Mouse (Mus musculus) stomach, postnatal 0 days (tissue): ENCODE results near the gene Pilra. TPM values are rescaled to one million over a fixed set of nuclear protein-coding genes. Genes with fewer than 3 reads are reported as not detected.
A peak's percentile ranks its signal among the peaks of the same experiment; 100 is the strongest.

Experiments
- ATAC-seq: fragments of 200-750 bp; cut with Nextera tagmentation; 2 replicates; pipeline ENCODE4 v1.8.0; 2017; ENCODE audit not compliant: low FRiP score, low TSS enrichment
- DNase-seq: peaks from one replicate; pipeline ENCODE4 v3.0.0-alpha.2; 2016; ENCODE audit warnings: low spot score
- H3K27ac ChIP-seq: fragments of 300-500 bp; sonication (generic); replicated peaks from 2 replicates; pipeline ENCODE4 v1.5.1; 2014; ENCODE audit warnings: mild to moderate bottlenecking, control low read depth
- H3K27me3 ChIP-seq: fragments of 300-500 bp; sonication (generic); 2 replicates; pipeline ENCODE4 v1.6.1; 2014; ENCODE audit warnings: low read length; ENCODE audit not compliant: control insufficient read depth, insufficient read depth
- H3K36me3 ChIP-seq: fragments of 300-500 bp; sonication (generic); 2 replicates; pipeline ENCODE4 v1.6.1; 2014; ENCODE audit warnings: low read length, mixed read lengths; ENCODE audit not compliant: control insufficient read depth, insufficient read depth
- H3K4me1 ChIP-seq: fragments of 300-500 bp; sonication (generic); replicated peaks from 2 replicates; pipeline ENCODE4 v1.6.1; 2014; ENCODE audit warnings: antibody characterized with exemption; ENCODE audit not compliant: control insufficient read depth, insufficient read depth
- H3K4me2 ChIP-seq: fragments of 300-500 bp; sonication (generic); replicated peaks from 2 replicates; pipeline ENCODE4 v1.6.1; 2014; ENCODE audit warnings: low read depth, mild to moderate bottlenecking, control low read depth, moderate library complexity
- H3K4me3 ChIP-seq: fragments of 300-500 bp; sonication (generic); 2 replicates; pipeline ENCODE4 v1.5.1; 2014; ENCODE audit warnings: low read depth, low read length, control low read depth
- H3K9ac ChIP-seq: fragments of 300-500 bp; sonication (generic); 2 replicates; pipeline ENCODE4 v1.6.1; 2014; ENCODE audit warnings: mild to moderate bottlenecking, low read length, control low read depth, mixed read lengths
- H3K9me3 ChIP-seq: fragments of 300-500 bp; sonication (generic); 2 replicates; pipeline ENCODE4 v1.6.1; 2016; ENCODE audit warnings: low read length; ENCODE audit not compliant: control insufficient read depth
- CTCF ChIP-seq: IDR thresholded peaks from 2 replicates; pipeline ENCODE4 v1.5.1; 2016; ENCODE audit warnings: antibody characterized with exemption, low read depth, mild to moderate bottlenecking, moderate library complexity
- EP300 ChIP-seq: optimal IDR thresholded peaks from 2 replicates; pipeline ENCODE3; 2016; ENCODE audit warnings: antibody characterized with exemption
- whole genome bisulfite sequencing: fragments of 180-500 bp; shearing (Covaris S2); extraction: QIAGEN DNeasy Blood & Tissue Kit; methylation state at CpG from one replicate; pipeline ENCODE4 v1.1.7; 2014; 5-methylcytosine and 5-hydroxymethylcytosine counted together
- polyA plus RNA-seq: library from polyadenylated mRNA; unstranded; fragments of >200 nt; fragmentation: Nextera tagmentation; extraction: Ambion mirVana; gene quantifications from 2 replicates; pipeline ENCODE4 v1.2.1, GENCODE M21; 2015

Pilra gene
- polyA plus RNA-seq, 1 experiment from 2014 or later: 0.64 TPM

DNA sequence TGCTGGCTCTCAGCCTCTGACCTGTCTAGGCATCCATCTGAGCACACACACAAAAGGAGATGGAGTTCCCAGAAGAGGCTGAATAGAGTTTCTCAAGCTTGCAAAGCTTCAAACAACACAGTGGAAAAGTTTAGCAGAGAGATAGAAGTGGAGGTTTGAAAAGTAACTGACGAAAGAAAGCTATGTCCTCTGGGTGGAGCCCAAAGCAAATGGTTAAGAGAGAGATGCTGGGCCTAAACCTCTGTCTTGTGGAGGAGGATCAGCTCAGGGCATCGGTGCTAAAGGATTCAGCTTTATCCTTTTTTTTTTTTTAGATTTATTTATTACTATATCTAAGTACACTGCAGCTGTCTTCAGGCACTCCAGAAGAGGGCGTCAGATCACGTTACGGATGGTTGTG lies 27.8 kb downstream of the Pilra start:
- Histone ChIP-seq H3K27ac (no peak overlapping the region), H3K36me3 (no peaks in the 10 kb centered on the region), H3K27me3 (no peaks in the 10 kb centered on the region), H3K4me3 (no peak overlapping the region), H3K9me3 (no peaks in the 10 kb centered on the region), H3K4me2 (no peak overlapping the region), H3K9ac (no peak overlapping the region), H3K4me1 (no peaks in the 10 kb centered on the region)
- no peak for DNase-seq
- TF ChIP-seq CTCF (no peak), EP300 (no peak)
- WGBS: 93% methylated on average over 5 of the region's 5 CpGs
- no peak for ATAC-seq

- no peak overlapping the region for H3K9ac ChIP-seq
- no peak overlapping the region for H3K27ac ChIP-seq
- H3K9me3 ChIP-seq: no peaks in the 10 kb centered on the region
- WGBS: 87% methylated on average over 1 of the region's 1 CpGs
- H3K4me3 ChIP-seq: no peak overlapping the region
- ATAC-seq: no peak
- no peak overlapping the region for H3K4me2 ChIP-seq
- no peaks in the 10 kb centered on the region for H3K4me1 ChIP-seq
- TF ChIP-seq CTCF: no peak
- no peak for TF ChIP-seq EP300
- no peaks in the 10 kb centered on the region for H3K27me3 ChIP-seq
- no peaks in the 10 kb centered on the region for H3K36me3 ChIP-seq
- DNase-seq: no peak
Observed at GRCm38 (mm10) chr5:137806158-137806557, 29.9 kb downstream of the Pilra start.

GRCm38 (mm10) chr5:137800917-137801316 lies 35.2 kb downstream of the Pilra start:
- 82% methylated on average over 3 of the region's 3 CpGs for WGBS
- no peak for TF ChIP-seq CTCF
- no peak for TF ChIP-seq EP300

DNA sequence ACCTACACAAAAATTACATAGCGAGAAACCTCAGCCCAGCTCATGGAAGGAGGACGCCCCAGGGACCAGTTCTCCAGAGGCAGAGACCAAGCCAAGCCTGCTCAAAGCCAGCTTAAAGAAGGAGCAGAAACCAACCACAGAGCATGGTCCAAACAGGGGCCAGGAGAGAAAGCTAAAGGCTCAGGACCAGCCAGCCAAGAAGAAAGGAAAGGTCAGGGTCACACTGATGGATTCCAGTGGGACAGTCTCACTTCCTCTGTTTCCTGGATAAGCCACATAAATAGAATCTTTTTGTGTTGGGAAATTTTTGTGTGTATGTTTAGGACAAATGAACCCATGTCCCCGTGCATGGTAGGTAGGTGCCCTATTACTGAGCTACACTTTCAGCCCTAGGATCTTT lies 39.5 kb downstream of the Pilra start:
- Histone ChIP-seq H3K27me3 (no peaks in the 10 kb centered on the region), H3K36me3 (no peaks in the 10 kb centered on the region), H3K9me3 (no peaks in the 10 kb centered on the region), H3K4me1 (no peaks in the 10 kb centered on the region), H3K4me2 (no peak overlapping the region), H3K4me3 (no peak overlapping the region), H3K9ac (no peak overlapping the region), H3K27ac (no peak overlapping the region)
- DNase-seq (no peak), ATAC-seq (no peak)
- WGBS: 65% methylated on average over 3 of the region's 3 CpGs
- no peak for TF ChIP-seq EP300

More at GRCm38 (mm10) chr5:137800917-137801316, 35.2 kb downstream of the Pilra start:
- ATAC-seq (no peak), DNase-seq (no peak)
- no peaks in the 10 kb centered on the region for H3K9me3 ChIP-seq
- H3K36me3 ChIP-seq: no peaks in the 10 kb centered on the region
- no peak overlapping the region for H3K4me3 ChIP-seq
- H3K27me3 ChIP-seq: no peaks in the 10 kb centered on the region
- no peaks in the 10 kb centered on the region for H3K4me1 ChIP-seq
- no peak overlapping the region for H3K9ac ChIP-seq
- H3K27ac ChIP-seq: no peak overlapping the region
- H3K4me2 ChIP-seq: no peak overlapping the region

DNA sequence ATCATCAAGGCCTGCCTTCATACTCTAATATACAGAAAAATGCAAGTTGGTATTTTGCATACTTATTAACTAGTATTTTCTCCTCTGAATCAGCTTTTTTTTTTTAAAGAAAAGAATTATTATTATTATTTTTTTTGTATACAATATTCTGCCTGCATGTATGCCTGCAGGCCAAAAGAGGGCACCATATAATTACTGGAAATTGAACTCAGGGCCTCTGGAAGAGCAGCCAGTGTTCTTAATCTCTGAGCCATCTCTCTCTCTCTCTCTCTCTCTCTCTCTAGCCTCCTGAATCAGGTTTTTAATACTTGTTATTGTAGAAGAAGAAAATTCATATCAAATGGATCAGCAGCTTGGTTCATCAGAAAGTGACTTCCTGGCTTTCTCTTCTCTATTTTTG lies 44.5 kb downstream of the Pilra start:
- Histone ChIP-seq H3K9ac (no peak overlapping the region), H3K36me3 (no peaks in the 10 kb centered on the region), H3K9me3 (no peaks in the 10 kb centered on the region), H3K4me3 (no peak overlapping the region), H3K4me2 (no peak overlapping the region), H3K4me1 (no peaks in the 10 kb centered on the region), H3K27me3 (no peaks in the 10 kb centered on the region), H3K27ac (no peak overlapping the region)
- no peak for DNase-seq
- TF ChIP-seq EP300 (no peak), CTCF (peak; percentile 61)
- no peak for ATAC-seq

- Histone ChIP-seq H3K27ac (no peak overlapping the region), H3K4me1 (peaks cover 8% of the 10 kb centered on the region; the same call in 1 of the 2 replicates), H3K9ac (no peak overlapping the region), H3K4me2 (no peak overlapping the region), H3K4me3 (no peak overlapping the region), H3K9me3 (no peaks in the 10 kb centered on the region), H3K36me3 (no peaks in the 10 kb centered on the region; the same call in 1 of the 2 replicates), H3K27me3 (no peaks in the 10 kb centered on the region)
- ATAC-seq (no peak), DNase-seq (no peak)
- WGBS: 98% methylated on average over 2 of the region's 2 CpGs
- no peak for TF ChIP-seq EP300
- 0 out of 2 replicates have a peak, but pooled peaks have one; percentile 8 for TF ChIP-seq CTCF
Observed at GRCm38 (mm10) chr5:137788946-137789531, 47.0 kb downstream of the Pilra start.
